Mouse (Mus musculus): ENCODE results near the gene Fggy.

GRCm38 (mm10) chr4:95966928-95967724 is 409.8 kb downstream of the Fggy start, which contains the start of gene Hook1:
- TF ChIP-seq CTCF (IDR thresholded peaks at IDR 0.05; ENCODE audit: low read depth): no peak
- TF ChIP-seq EP300 (IDR thresholded peaks at IDR 0.05; ENCODE audit: low read depth): no peak
